Mouse (Mus musculus): ENCODE data around the gene Bmpr1a. TPM values are rescaled to one million over a fixed set of nuclear protein-coding genes. Genes with fewer than 3 reads are reported as not detected.
A peak's percentile ranks its signal among the peaks of the same experiment; 100 is the strongest.

Gene Bmpr1a
- polyA plus RNA-seq, 1 experiment from 2014 or later = 25.5 TPM

- WGBS = 95% methylated on average over 6 of the region's 6 CpGs
- peaks cover 68% of the 10 kb centered on the region for H3K36me3 ChIP-seq (ENCODE audit: poor library complexity, severe bottlenecking)
Observed at GRCm38 (mm10) chr14:34410716-34411115, 92.4 kb downstream of the Bmpr1a start.

GRCm38 (mm10) chr14:34403424-34403823 is 99.7 kb downstream of the Bmpr1a start:
- ATAC-seq = no peak
- Histone ChIP-seq H3K9ac (no peak overlapping the region), H3K27me3 (no peaks in the 10 kb centered on the region), H3K4me3 (no peak overlapping the region), H3K36me3 (ENCODE audit: poor library complexity, severe bottlenecking) (peaks cover 68% of the 10 kb centered on the region), H3K9me3 (replicated peaks) (no peaks in the 10 kb centered on the region), H3K4me1 (no peaks in the 10 kb centered on the region), H3K4me2 (no peak overlapping the region), H3K27ac (no peak overlapping the region)
- WGBS = 95% methylated on average over 7 of the region's 7 CpGs

More at GRCm38 (mm10) chr14:34410716-34411115, 92.4 kb downstream of the Bmpr1a start:
- ATAC-seq = no peak
- no peak overlapping the region for H3K4me2 ChIP-seq
- no peaks in the 10 kb centered on the region for H3K4me1 ChIP-seq
- no peaks in the 10 kb centered on the region for H3K27me3 ChIP-seq
- H3K4me3 ChIP-seq = no peak overlapping the region
- H3K27ac ChIP-seq = no peak overlapping the region
- H3K9me3 ChIP-seq (replicated peaks) = peaks cover 4% of the 10 kb centered on the region; the same call in 1 of the 2 replicates
- H3K9ac ChIP-seq = no peak overlapping the region

GRCm38 (mm10) chr14:34402871-34403270 is 100.3 kb downstream of the Bmpr1a start:
- no peak overlapping the region for H3K9ac ChIP-seq
- no peaks in the 10 kb centered on the region for H3K4me1 ChIP-seq
- H3K36me3 ChIP-seq (ENCODE audit: poor library complexity, severe bottlenecking) = peaks cover 71% of the 10 kb centered on the region
- 89% methylated on average over 8 of the region's 8 CpGs for WGBS
- H3K4me2 ChIP-seq = no peak overlapping the region
- H3K4me3 ChIP-seq = no peak overlapping the region
- H3K27ac ChIP-seq = no peak overlapping the region
- no peaks in the 10 kb centered on the region for H3K27me3 ChIP-seq
- no peaks in the 10 kb centered on the region for H3K9me3 ChIP-seq (replicated peaks)
- no peak for ATAC-seq

- Histone ChIP-seq H3K9me3 (replicated peaks) (no peaks in the 10 kb centered on the region), H3K36me3 (ENCODE audit: poor library complexity, severe bottlenecking) (peaks cover 62% of the 10 kb centered on the region), H3K27me3 (no peaks in the 10 kb centered on the region), H3K4me1 (no peaks in the 10 kb centered on the region), H3K4me3 (no peak overlapping the region), H3K4me2 (no peak overlapping the region), H3K9ac (no peak overlapping the region), H3K27ac (no peak overlapping the region)
- WGBS = 56% methylated on average over 6 of the region's 6 CpGs
- ATAC-seq = no peak
Observed at GRCm38 (mm10) chr14:34401135-34401534, 102.0 kb downstream of the Bmpr1a start.

- Histone ChIP-seq H3K27ac (no peak overlapping the region), H3K27me3 (no peaks in the 10 kb centered on the region), H3K9me3 (replicated peaks) (no peaks in the 10 kb centered on the region), H3K4me1 (no peaks in the 10 kb centered on the region), H3K9ac (no peak overlapping the region), H3K36me3 (ENCODE audit: poor library complexity, severe bottlenecking) (peaks cover 53% of the 10 kb centered on the region), H3K4me3 (no peak overlapping the region), H3K4me2 (no peak overlapping the region)
- ATAC-seq = no peak
- 90% methylated on average over 3 of the region's 3 CpGs for WGBS
Observed at GRCm38 (mm10) chr14:34400021-34400420, 103.1 kb downstream of the Bmpr1a start.

GRCm38 (mm10) chr14:34399301-34399700 is 103.8 kb downstream of the Bmpr1a start:
- H3K9me3 ChIP-seq (replicated peaks) = no peaks in the 10 kb centered on the region
- H3K36me3 ChIP-seq (ENCODE audit: poor library complexity, severe bottlenecking) = peaks cover 45% of the 10 kb centered on the region
- no peak overlapping the region for H3K27ac ChIP-seq
- H3K4me1 ChIP-seq = no peaks in the 10 kb centered on the region
- no peaks in the 10 kb centered on the region for H3K27me3 ChIP-seq
- H3K4me2 ChIP-seq = no peak overlapping the region
- H3K9ac ChIP-seq = no peak overlapping the region
- 94% methylated on average over 6 of the region's 6 CpGs for WGBS
- no peak overlapping the region for H3K4me3 ChIP-seq
- no peak for ATAC-seq

GRCm38 (mm10) chr14:34398901-34399300 is 104.2 kb downstream of the Bmpr1a start:
- Histone ChIP-seq H3K9me3 (replicated peaks) (no peaks in the 10 kb centered on the region), H3K4me1 (no peaks in the 10 kb centered on the region), H3K27ac (no peak overlapping the region), H3K4me2 (no peak overlapping the region), H3K27me3 (no peaks in the 10 kb centered on the region), H3K4me3 (no peak overlapping the region), H3K36me3 (ENCODE audit: poor library complexity, severe bottlenecking) (peaks cover 43% of the 10 kb centered on the region), H3K9ac (no peak overlapping the region)
- no peak for ATAC-seq
- 94% methylated on average over 21 of the region's 21 CpGs for WGBS

GRCm38 (mm10) chr14:34397871-34398270 is 105.3 kb downstream of the Bmpr1a start:
- Histone ChIP-seq H3K27ac (no peak overlapping the region), H3K27me3 (no peaks in the 10 kb centered on the region), H3K9me3 (replicated peaks) (no peaks in the 10 kb centered on the region), H3K36me3 (ENCODE audit: poor library complexity, severe bottlenecking) (peaks cover 36% of the 10 kb centered on the region), H3K4me2 (no peak overlapping the region), H3K4me3 (no peak overlapping the region), H3K4me1 (no peaks in the 10 kb centered on the region), H3K9ac (no peak overlapping the region)
- WGBS = 93% methylated on average over 5 of the region's 5 CpGs
- no peak for ATAC-seq

- Histone ChIP-seq H3K4me2 (no peak overlapping the region), H3K9ac (no peak overlapping the region), H3K9me3 (replicated peaks) (0 out of 2 replicates have a peak, but pooled peaks cover 5% of the 10 kb centered on the region), H3K4me3 (no peak overlapping the region), H3K27ac (no peak overlapping the region), H3K36me3 (ENCODE audit: poor library complexity, severe bottlenecking) (peaks cover 9% of the 10 kb centered on the region), H3K4me1 (no peaks in the 10 kb centered on the region), H3K27me3 (no peaks in the 10 kb centered on the region)
- ATAC-seq = no peak; the same call in 1 of the 2 replicates
- WGBS = 35% methylated on average over 4 of the region's 4 CpGs
Observed at GRCm38 (mm10) chr14:34393295-34393694, 109.8 kb downstream of the Bmpr1a start.

- ATAC-seq = no peak
- no peak overlapping the region for H3K9ac ChIP-seq
- no peaks in the 10 kb centered on the region for H3K9me3 ChIP-seq (replicated peaks)
- WGBS = 92% methylated on average over 9 of the region's 9 CpGs
- H3K27ac ChIP-seq = no peak overlapping the region
- no peak overlapping the region for H3K4me2 ChIP-seq
- peaks cover 9% of the 10 kb centered on the region for H3K4me1 ChIP-seq
- H3K4me3 ChIP-seq = no peak overlapping the region
- H3K27me3 ChIP-seq = no peaks in the 10 kb centered on the region
- H3K36me3 ChIP-seq (ENCODE audit: poor library complexity, severe bottlenecking) = no peaks in the 10 kb centered on the region
Observed at GRCm38 (mm10) chr14:34382921-34383704, 120.0 kb downstream of the Bmpr1a start.

GRCm38 (mm10) chr14:34378560-34379331 is 124.4 kb downstream of the Bmpr1a start:
- H3K27me3 ChIP-seq = no peaks in the 10 kb centered on the region
- WGBS = 40% methylated on average over 11 of the region's 11 CpGs
- H3K4me2 ChIP-seq = no peak overlapping the region
- no peaks in the 10 kb centered on the region for H3K36me3 ChIP-seq (ENCODE audit: poor library complexity, severe bottlenecking)
- no peaks in the 10 kb centered on the region for H3K9me3 ChIP-seq (replicated peaks)
- H3K27ac ChIP-seq = no peak overlapping the region
- ATAC-seq = peak; percentile 44; the same call in 1 of the 2 replicates
- peaks cover 9% of the 10 kb centered on the region for H3K4me1 ChIP-seq
- H3K9ac ChIP-seq = no peak overlapping the region; the same call in 1 of the 2 replicates
- no peak overlapping the region for H3K4me3 ChIP-seq

- WGBS = 82% methylated on average over 4 of the region's 4 CpGs
- H3K4me2 ChIP-seq = no peak overlapping the region
- H3K27me3 ChIP-seq = no peaks in the 10 kb centered on the region
- no peak overlapping the region for H3K9ac ChIP-seq
- H3K36me3 ChIP-seq (ENCODE audit: poor library complexity, severe bottlenecking) = no peaks in the 10 kb centered on the region
- H3K9me3 ChIP-seq (replicated peaks) = no peaks in the 10 kb centered on the region
- peaks cover 9% of the 10 kb centered on the region for H3K4me1 ChIP-seq
- H3K4me3 ChIP-seq = no peak overlapping the region
- no peak for ATAC-seq
- no peak overlapping the region for H3K27ac ChIP-seq
Observed at GRCm38 (mm10) chr14:34377121-34377520, 126.0 kb downstream of the Bmpr1a start.
